Mouse (Mus musculus): ENCODE measurements around the gene Aqp2.

DNA sequence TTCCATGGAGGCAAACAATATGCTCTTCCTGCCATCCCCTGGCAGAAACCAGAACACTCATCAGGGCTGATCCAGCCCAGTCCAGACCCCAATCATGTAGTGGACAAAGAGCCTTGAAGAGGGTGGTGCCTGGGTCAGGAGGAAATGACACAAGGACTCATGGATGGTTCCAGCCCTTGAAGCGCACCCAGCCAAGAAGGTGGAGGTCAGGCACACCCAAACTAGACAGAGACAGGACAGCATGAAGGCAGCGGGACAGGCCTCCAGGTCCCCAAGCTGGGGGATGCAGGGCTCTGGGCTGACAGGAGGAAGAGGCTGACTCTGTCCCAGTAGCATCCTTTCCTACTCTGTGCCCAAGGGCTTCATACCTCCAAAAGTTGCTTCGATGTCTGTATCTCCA, 7.7 kb downstream of the Aqp2 start:
- TF ChIP-seq GATA1 (IDR thresholded peaks at IDR 0.05; ENCODE audit: low read length) (no peak), TAL1 (IDR thresholded peaks at IDR 0.05; ENCODE audit: low read length) (no peak)

Data from erythroblast, embryonic 14.5 days (primary cell).